Mouse (Mus musculus) limb, embryonic 15.5 days (tissue): ENCODE measurements around the gene Phldb2. TPM values are rescaled to one million over a fixed set of nuclear protein-coding genes. Genes with fewer than 3 reads are reported as not detected.

Experiments
- ATAC-seq: fragments of 200-750 bp; cut with Nextera tagmentation; 2 replicates; pipeline ENCODE4 v1.8.0; 2017; ENCODE audit warnings: low read depth, moderate TSS enrichment; ENCODE audit not compliant: insufficient number of reproducible peaks, low FRiP score, low TSS enrichment
- H3K27ac ChIP-seq: fragments of 300-500 bp; sonication (generic); 2 replicates; pipeline ENCODE4 v1.5.1; 2015; ENCODE audit warnings: moderate library complexity, mild to moderate bottlenecking, inconsistent platforms
- H3K27me3 ChIP-seq: fragments of 300-500 bp; sonication (generic); 2 replicates; pipeline ENCODE4 v1.6.1; 2015; ENCODE audit warnings: inconsistent platforms
- H3K36me3 ChIP-seq: fragments of 300-500 bp; sonication (generic); 2 replicates; pipeline ENCODE4 v1.6.1; 2015; ENCODE audit warnings: inconsistent platforms
- H3K4me1 ChIP-seq: fragments of 300-500 bp; sonication (generic); 2 replicates; pipeline ENCODE4 v1.6.1; 2015; ENCODE audit warnings: inconsistent platforms
- H3K4me2 ChIP-seq: fragments of 300-500 bp; sonication (generic); 2 replicates; pipeline ENCODE4 v1.6.1; 2015; ENCODE audit warnings: mild to moderate bottlenecking, inconsistent platforms
- H3K4me3 ChIP-seq: fragments of 300-500 bp; sonication (generic); 2 replicates; pipeline ENCODE4 v1.5.1; 2015; ENCODE audit warnings: mild to moderate bottlenecking, inconsistent platforms
- H3K9ac ChIP-seq: fragments of 300-500 bp; sonication (generic); 2 replicates; pipeline ENCODE4 v1.6.1; 2015; ENCODE audit warnings: inconsistent platforms
- H3K9me3 ChIP-seq: fragments of 300-500 bp; sonication (generic); 2 replicates; pipeline ENCODE4 v1.6.1; 2016; ENCODE audit warnings: inconsistent platforms
- WGBS: fragments of 180-500 bp; shearing (Covaris S2); methylation state at CpG from one replicate; pipeline ENCODE4 v1.1.7; 2015; 5-methylcytosine and 5-hydroxymethylcytosine counted together
- polyA plus RNA-seq: library from polyadenylated mRNA; unstranded; fragments of >200 nt; fragmentation: Nextera tagmentation; extraction: Ambion mirVana; gene quantifications from 2 replicates; pipeline ENCODE4 v1.2.1, GENCODE M21; 2015

Phldb2 gene
- polyA plus RNA-seq, 1 experiment from 2014 or later, result 62.6 TPM

- WGBS, result under 1% methylated on average over 51 of the region's 51 CpGs
- Histone ChIP-seq H3K27me3 (no peaks in the 10 kb centered on the region), H3K27ac (peak within 1 kb of the TSS; percentile 95), H3K4me3 (peak within 1 kb of the TSS; percentile 80), H3K4me1 (peaks cover 13% of the 10 kb centered on the region; the same call in 1 of the 2 replicates), H3K9me3 (no peaks in the 10 kb centered on the region), H3K9ac (peak within 1 kb of the TSS; percentile 95), H3K4me2 (peak within 1 kb of the TSS; percentile 63), H3K36me3 (peaks cover 13% of the 10 kb centered on the region)
- ATAC-seq, result peak; percentile 97
Measured at GRCm38 (mm10) chr16:45742615-45743476, 210.6 kb downstream of the Phldb2 start, which contains the start of gene Abhd10. TSS of gene Abhd10 (minus strand) at chr16:45742955.

GRCm38 (mm10) chr16:45737880-45738279, 215.5 kb downstream of the Phldb2 start:
- H3K9ac ChIP-seq, result no peak overlapping the region
- H3K4me2 ChIP-seq, result no peak overlapping the region
- no peaks in the 10 kb centered on the region for H3K27me3 ChIP-seq
- peaks cover 5% of the 10 kb centered on the region; the same call in 1 of the 2 replicates for H3K4me1 ChIP-seq
- peaks cover 39% of the 10 kb centered on the region for H3K36me3 ChIP-seq
- 87% methylated on average over 8 of the region's 8 CpGs for WGBS
- H3K9me3 ChIP-seq, result no peaks in the 10 kb centered on the region
- H3K4me3 ChIP-seq, result no peak overlapping the region
- no peak for ATAC-seq
- H3K27ac ChIP-seq, result no peak overlapping the region

GRCm38 (mm10) chr16:45736724-45737123, 216.7 kb downstream of the Phldb2 start:
- no peak overlapping the region for H3K9ac ChIP-seq
- peaks cover 47% of the 10 kb centered on the region for H3K36me3 ChIP-seq
- no peak for ATAC-seq
- H3K4me2 ChIP-seq, result no peak overlapping the region
- 89% methylated on average over 3 of the region's 3 CpGs for WGBS
- H3K4me1 ChIP-seq, result peaks cover 5% of the 10 kb centered on the region; the same call in 1 of the 2 replicates
- H3K27ac ChIP-seq, result no peak overlapping the region
- no peaks in the 10 kb centered on the region for H3K9me3 ChIP-seq
- H3K27me3 ChIP-seq, result no peaks in the 10 kb centered on the region
- no peak overlapping the region for H3K4me3 ChIP-seq

- no peak for ATAC-seq
Measured at GRCm38 (mm10) chr16:45729163-45729562, 224.2 kb downstream of the Phldb2 start.

GRCm38 (mm10) chr16:45724742-45725102, 228.7 kb downstream of the Phldb2 start:
- H3K4me3 ChIP-seq, result peak overlapping the region; percentile 45
- peak overlapping the region; percentile 73 for H3K4me2 ChIP-seq
- ATAC-seq, result no peak; the same call in 1 of the 2 replicates
- WGBS, result 1% methylated on average over 10 of the region's 10 CpGs
- 0 out of 2 replicates have a peak overlapping the region, but pooled peaks have one; percentile 48 for H3K9ac ChIP-seq
- H3K27me3 ChIP-seq, result 0 out of 2 replicates have a peak, but pooled peaks cover 3% of the 10 kb centered on the region
- H3K4me1 ChIP-seq, result peaks cover 15% of the 10 kb centered on the region
- no peaks in the 10 kb centered on the region for H3K9me3 ChIP-seq
- H3K27ac ChIP-seq, result no peak overlapping the region
- H3K36me3 ChIP-seq, result peaks cover 11% of the 10 kb centered on the region; the same call in 1 of the 2 replicates

More at GRCm38 (mm10) chr16:45729163-45729562, 224.2 kb downstream of the Phldb2 start:
- H3K9ac ChIP-seq, result no peak overlapping the region
- H3K4me2 ChIP-seq, result no peak overlapping the region
- H3K4me3 ChIP-seq, result no peak overlapping the region
- 0 out of 2 replicates have a peak overlapping the region, but pooled peaks have one; percentile 5 for H3K27ac ChIP-seq
- H3K36me3 ChIP-seq, result peaks cover 34% of the 10 kb centered on the region
- 63% methylated on average over 5 of the region's 5 CpGs for WGBS
- H3K4me1 ChIP-seq, result peaks cover 6% of the 10 kb centered on the region
- no peaks in the 10 kb centered on the region for H3K9me3 ChIP-seq
- 0 out of 2 replicates have a peak, but pooled peaks cover 3% of the 10 kb centered on the region for H3K27me3 ChIP-seq

- Histone ChIP-seq H3K36me3 (peaks cover 7% of the 10 kb centered on the region; the same call in 1 of the 2 replicates), H3K27me3 (0 out of 2 replicates have a peak, but pooled peaks cover 3% of the 10 kb centered on the region), H3K4me3 (peak within 1 kb of the TSS; percentile 45), H3K9me3 (no peaks in the 10 kb centered on the region), H3K27ac (no peak within 1 kb of the TSS), H3K4me2 (peak within 1 kb of the TSS; percentile 73), H3K9ac (peak within 1 kb of the TSS; percentile 48; the same call in 1 of the 2 replicates), H3K4me1 (peaks cover 15% of the 10 kb centered on the region)
- 2% methylated on average over 30 of the region's 30 CpGs for WGBS
- peak; percentile 67; the same call in 1 of the 2 replicates for ATAC-seq
Measured at GRCm38 (mm10) chr16:45724061-45724741, 229.2 kb downstream of the Phldb2 start, which contains the start of gene Tagln3. TSS of gene Tagln3 (minus strand) at chr16:45724608.

- peaks cover 4% of the 10 kb centered on the region; the same call in 1 of the 2 replicates for H3K36me3 ChIP-seq
- WGBS, result 60% methylated on average over 6 of the region's 6 CpGs
- no peaks in the 10 kb centered on the region for H3K9me3 ChIP-seq
- H3K9ac ChIP-seq, result no peak overlapping the region
- 0 out of 2 replicates have a peak, but pooled peaks cover 3% of the 10 kb centered on the region for H3K27me3 ChIP-seq
- no peak overlapping the region for H3K27ac ChIP-seq
- ATAC-seq, result no peak
- peak overlapping the region; percentile 45 for H3K4me3 ChIP-seq
- peaks cover 15% of the 10 kb centered on the region for H3K4me1 ChIP-seq
- peak overlapping the region; percentile 73 for H3K4me2 ChIP-seq
Measured at GRCm38 (mm10) chr16:45723172-45723901, 230.1 kb downstream of the Phldb2 start.

- Histone ChIP-seq H3K4me3 (no peak overlapping the region), H3K4me2 (no peak overlapping the region), H3K4me1 (peaks cover 15% of the 10 kb centered on the region), H3K9me3 (no peaks in the 10 kb centered on the region), H3K27ac (no peak overlapping the region), H3K36me3 (peaks cover 2% of the 10 kb centered on the region; the same call in 1 of the 2 replicates), H3K27me3 (0 out of 2 replicates have a peak, but pooled peaks cover 3% of the 10 kb centered on the region), H3K9ac (no peak overlapping the region)
- 87% methylated on average over 3 of the region's 3 CpGs for WGBS
- no peak for ATAC-seq
Measured at GRCm38 (mm10) chr16:45722460-45722951, 230.9 kb downstream of the Phldb2 start.

GRCm38 (mm10) chr16:45720022-45720630, 233.3 kb downstream of the Phldb2 start:
- ATAC-seq, result no peak
- WGBS, result 83% methylated on average over 10 of the region's 10 CpGs
- no peak overlapping the region for H3K27ac ChIP-seq

GRCm38 (mm10) chr16:45718296-45718695, 235.1 kb downstream of the Phldb2 start:
- no peak for ATAC-seq
- 82% methylated on average over 4 of the region's 4 CpGs for WGBS

More at GRCm38 (mm10) chr16:45720022-45720630, 233.3 kb downstream of the Phldb2 start:
- Histone ChIP-seq H3K4me3 (no peak overlapping the region), H3K4me2 (no peak overlapping the region), H3K27me3 (0 out of 2 replicates have a peak, but pooled peaks cover 3% of the 10 kb centered on the region), H3K4me1 (peaks cover 15% of the 10 kb centered on the region), H3K9ac (no peak overlapping the region), H3K9me3 (no peaks in the 10 kb centered on the region), H3K36me3 (peaks cover 2% of the 10 kb centered on the region; the same call in 1 of the 2 replicates)

More at GRCm38 (mm10) chr16:45718296-45718695, 235.1 kb downstream of the Phldb2 start:
- no peaks in the 10 kb centered on the region for H3K9me3 ChIP-seq
- no peak overlapping the region for H3K9ac ChIP-seq
- no peak overlapping the region for H3K4me3 ChIP-seq
- no peaks in the 10 kb centered on the region for H3K27me3 ChIP-seq
- peaks cover 2% of the 10 kb centered on the region; the same call in 1 of the 2 replicates for H3K36me3 ChIP-seq
- no peak overlapping the region for H3K4me2 ChIP-seq
- no peak overlapping the region for H3K27ac ChIP-seq
- peaks cover 2% of the 10 kb centered on the region; the same call in 1 of the 2 replicates for H3K4me1 ChIP-seq
